Mouse (Mus musculus) heart, embryonic 14.5 days (tissue): ENCODE measurements around the gene 1700013G24Rik. TPM values are rescaled to one million over a fixed set of nuclear protein-coding genes. Genes with fewer than 3 reads are reported as not detected.

Source experiments
- ATAC-seq: fragments of 200-750 bp; cut with Nextera tagmentation; 2 replicates; pipeline ENCODE4 v1.8.0; 2017; ENCODE audit warnings: low read depth, moderate TSS enrichment; ENCODE audit not compliant: insufficient number of reproducible peaks, insufficient read depth, low FRiP score
- H3K27ac ChIP-seq, 2 experiments: fragments of 200-500 bp in 1 of 2; fragments of 300-500 bp in 1 of 2; sonication (generic) in 1 of 2; replicated peaks in 1 of 2; 2 replicates each; pipeline ENCODE4 v1.5.1; 2012 to 2014; ENCODE audit warnings: low read depth in 2 of 2, low read length in 2 of 2, control low read depth in 1 of 2, mild to moderate bottlenecking in 1 of 2, mixed read lengths in 1 of 2; ENCODE audit not compliant: control insufficient read depth in 1 of 2, insufficient read depth in 1 of 2
- H3K27me3 ChIP-seq: fragments of 300-500 bp; sonication (generic); 2 replicates; pipeline ENCODE4 v1.6.1; 2014; ENCODE audit warnings: mild to moderate bottlenecking, low read length, control low read depth; ENCODE audit not compliant: control insufficient read depth, insufficient read depth
- H3K36me3 ChIP-seq: fragments of 300-500 bp; sonication (generic); 2 replicates; pipeline ENCODE4 v1.6.1; 2014; ENCODE audit warnings: mild to moderate bottlenecking, control low read depth, low read length, mixed read lengths; ENCODE audit not compliant: control insufficient read depth, insufficient read depth
- H3K4me1 ChIP-seq, 2 experiments: fragments of 200-500 bp in 1 of 2; fragments of 300-500 bp in 1 of 2; sonication (generic) in 1 of 2; 2 replicates each; pipeline ENCODE4 v1.6.1; 2012 to 2014; ENCODE audit warnings: low read length in 2 of 2, control low read depth in 1 of 2, mixed read lengths in 1 of 2; ENCODE audit not compliant: control insufficient read depth in 2 of 2, insufficient read depth in 2 of 2
- H3K4me2 ChIP-seq: fragments of 300-500 bp; sonication (generic); 2 replicates; pipeline ENCODE4 v1.6.1; 2014; ENCODE audit warnings: mild to moderate bottlenecking, low read length
- H3K4me3 ChIP-seq, 2 experiments: fragments of 200-500 bp in 1 of 2; fragments of 300-500 bp in 1 of 2; sonication (generic) in 1 of 2; 2 replicates each; pipeline ENCODE4 v1.5.1; 2012 to 2014; ENCODE audit warnings: low read length in 2 of 2, mild to moderate bottlenecking in 2 of 2, control low read depth in 1 of 2, low read depth in 1 of 2, moderate library complexity in 1 of 2; ENCODE audit not compliant: control insufficient read depth in 1 of 2, insufficient read depth in 1 of 2
- H3K9ac ChIP-seq: fragments of 300-500 bp; sonication (generic); 2 replicates; pipeline ENCODE4 v1.6.1; 2014; ENCODE audit warnings: mild to moderate bottlenecking, low read length
- H3K9me3 ChIP-seq: fragments of 300-500 bp; sonication (generic); 2 replicates; pipeline ENCODE4 v1.6.1; 2016; ENCODE audit warnings: low read length, control low read depth; ENCODE audit not compliant: control insufficient read depth
- WGBS: fragments of 180-500 bp; shearing (Covaris S2); extraction: QIAGEN DNeasy Blood & Tissue Kit; methylation state at CpG from one replicate; pipeline ENCODE4 v1.1.7; 2014; 5-methylcytosine and 5-hydroxymethylcytosine counted together
- polyA plus RNA-seq: library from polyadenylated mRNA; unstranded; fragments of >200 nt; fragmentation: Nextera tagmentation; extraction: Ambion mirVana; gene quantifications from 2 replicates; pipeline ENCODE4 v1.2.1, GENCODE M21; 2014

Gene 1700013G24Rik
- polyA plus RNA-seq, 1 experiment from 2014 or later, result not detected

DNA sequence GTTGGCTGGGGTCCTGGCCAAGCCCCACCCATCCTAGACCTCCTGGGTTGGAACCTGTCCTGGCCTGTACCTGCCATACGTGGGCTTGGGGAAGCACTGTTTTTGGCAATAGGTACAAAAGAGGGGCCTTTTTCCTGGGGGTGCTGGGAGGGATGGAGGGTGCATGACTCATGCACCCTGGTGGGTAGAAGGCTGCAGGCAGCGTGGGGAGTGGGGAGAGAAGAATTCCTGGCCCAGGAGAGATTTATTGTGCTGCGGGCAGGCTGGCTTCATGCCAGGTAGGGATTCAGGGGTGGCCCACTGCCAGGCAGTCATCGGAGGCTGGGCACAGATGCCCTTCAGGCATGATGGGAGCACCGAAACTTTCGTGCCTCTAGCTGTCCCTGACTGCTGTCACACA, 4.9 kb upstream of the 1700013G24Rik start:
- 15% methylated on average over 6 of the region's 6 CpGs for WGBS
- H3K36me3 ChIP-seq, result no peaks in the 10 kb centered on the region
- no peaks in the 10 kb centered on the region for H3K27me3 ChIP-seq
- peak overlapping the region; percentile 32 for H3K4me2 ChIP-seq
- H3K9ac ChIP-seq, result peak overlapping the region; percentile 50; the same call in 1 of the 2 replicates
- no peak overlapping the region for H3K4me3 ChIP-seq
- no peaks in the 10 kb centered on the region for H3K9me3 ChIP-seq
- peak overlapping the region; percentile 8 to 65; a peak in 3 of 4 replicates for H3K27ac ChIP-seq
- peaks cover 22 to 28% of the 10 kb centered on the region in 2 experiments for H3K4me1 ChIP-seq
- ATAC-seq, result peak; percentile 59

GRCm38 (mm10) chr4:137448641-137449040, 4.4 kb upstream of the 1700013G24Rik start:
- 0 out of 2 replicates have a peak, but pooled peaks have one; percentile 11 for ATAC-seq
- 25% methylated on average over 2 of the region's 2 CpGs for WGBS
- peak overlapping the region; percentile 8 to 65; a peak in 3 of 4 replicates for H3K27ac ChIP-seq

GRCm38 (mm10) chr4:137449132-137449531, 4.0 kb upstream of the 1700013G24Rik start:
- H3K4me3 ChIP-seq, result no peak overlapping the region
- 40% methylated on average over 2 of the region's 2 CpGs for WGBS
- H3K9ac ChIP-seq, result peak overlapping the region; percentile 50; the same call in 1 of the 2 replicates
- ATAC-seq, result no peak
- peak overlapping the region in 1 of 2 experiments; percentile 65; a peak in 2 of 4 replicates for H3K27ac ChIP-seq
- H3K4me2 ChIP-seq, result peak overlapping the region; percentile 32; the same call in 1 of the 2 replicates
- H3K4me1 ChIP-seq, result peaks cover 25% of the 10 kb centered on the region in 2 experiments
- H3K27me3 ChIP-seq, result no peaks in the 10 kb centered on the region
- H3K36me3 ChIP-seq, result no peaks in the 10 kb centered on the region
- H3K9me3 ChIP-seq, result no peaks in the 10 kb centered on the region

More at GRCm38 (mm10) chr4:137448641-137449040, 4.4 kb upstream of the 1700013G24Rik start:
- Histone ChIP-seq H3K4me3 (no peak overlapping the region), H3K4me1 (peaks cover 25 to 28% of the 10 kb centered on the region in 2 experiments), H3K27me3 (no peaks in the 10 kb centered on the region), H3K4me2 (peak overlapping the region; percentile 32), H3K9me3 (no peaks in the 10 kb centered on the region), H3K9ac (peak overlapping the region; percentile 50), H3K36me3 (no peaks in the 10 kb centered on the region)

DNA sequence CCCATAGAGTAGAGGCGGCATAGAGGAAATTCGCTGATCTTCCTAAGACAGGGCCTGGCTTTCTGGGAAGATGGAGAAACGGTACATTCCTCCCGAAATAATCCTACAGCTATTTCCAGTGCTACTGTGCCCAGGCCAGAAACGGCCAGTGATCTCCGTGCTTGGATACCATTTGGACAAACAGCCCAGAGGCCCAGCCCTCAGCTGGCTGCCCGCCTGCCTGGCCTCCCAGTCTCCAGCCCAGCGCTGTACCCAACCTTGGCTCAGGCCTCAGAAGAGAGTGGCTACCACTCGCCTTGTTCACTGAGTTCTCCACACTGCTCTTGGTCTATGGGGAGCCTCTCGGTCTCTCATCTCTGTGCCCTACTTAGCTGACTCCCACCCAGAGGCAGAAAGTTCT, 3.4 kb upstream of the 1700013G24Rik start:
- H3K27me3 ChIP-seq, result no peaks in the 10 kb centered on the region
- no peaks in the 10 kb centered on the region for H3K9me3 ChIP-seq
- H3K4me1 ChIP-seq, result peaks cover 25% of the 10 kb centered on the region in 2 experiments
- 58% methylated on average over 10 of the region's 10 CpGs for WGBS
- no peaks in the 10 kb centered on the region for H3K36me3 ChIP-seq
- H3K4me3 ChIP-seq, result no peak overlapping the region
- H3K9ac ChIP-seq, result no peak overlapping the region
- no peak for ATAC-seq
- no peak overlapping the region for H3K4me2 ChIP-seq
- 0 out of 4 replicates have a peak overlapping the region, but pooled peaks of 1 of the 2 experiments have one; percentile 12 for H3K27ac ChIP-seq

GRCm38 (mm10) chr4:137452190-137452589, 894 bp upstream of the 1700013G24Rik start:
- Histone ChIP-seq H3K4me1 (peaks cover 25 to 27% of the 10 kb centered on the region in 2 experiments), H3K9ac (no peak overlapping the region), H3K4me3 (no peak overlapping the region), H3K4me2 (no peak overlapping the region), H3K27me3 (no peaks in the 10 kb centered on the region), H3K9me3 (no peaks in the 10 kb centered on the region), H3K36me3 (no peaks in the 10 kb centered on the region), H3K27ac (no peak overlapping the region)
- no peak for ATAC-seq
- 86% methylated on average over 6 of the region's 6 CpGs for WGBS

- 85% methylated on average over 14 of the region's 14 CpGs for WGBS
Observed at GRCm38 (mm10) chr4:137454582-137454981, 1.5 kb downstream of the 1700013G24Rik start.

DNA sequence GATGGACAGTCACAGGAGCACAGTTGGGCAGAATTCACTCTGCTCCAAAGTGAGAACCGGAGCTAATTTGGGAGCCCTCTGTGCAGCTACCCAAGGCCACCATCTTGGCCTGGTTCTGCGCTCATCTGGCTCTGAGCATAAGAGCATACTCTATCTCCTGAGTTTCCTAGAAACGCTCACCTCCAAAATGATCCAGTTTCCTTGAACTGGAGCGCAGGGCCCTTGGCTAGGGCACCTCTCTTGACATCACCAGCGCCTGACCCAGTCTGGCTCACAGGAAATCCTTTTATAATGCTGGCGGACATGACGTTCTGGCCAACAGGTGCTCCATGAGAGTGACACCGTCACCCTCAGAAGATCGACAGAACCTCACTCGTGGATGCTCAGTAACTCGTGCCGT, 3.5 kb downstream of the 1700013G24Rik start:
- H3K4me3 ChIP-seq, result no peak overlapping the region
- no peak overlapping the region for H3K9ac ChIP-seq
- H3K36me3 ChIP-seq, result no peaks in the 10 kb centered on the region
- no peak overlapping the region for H3K4me2 ChIP-seq
- no peaks in the 10 kb centered on the region for H3K27me3 ChIP-seq
- no peak for ATAC-seq
- peaks cover 7 to 11% of the 10 kb centered on the region in 2 experiments; a peak in 3 of 4 replicates for H3K4me1 ChIP-seq
- WGBS, result 80% methylated on average over 12 of the region's 12 CpGs
- H3K9me3 ChIP-seq, result 0 out of 2 replicates have a peak, but pooled peaks cover 2% of the 10 kb centered on the region
- no peak overlapping the region for H3K27ac ChIP-seq

More at GRCm38 (mm10) chr4:137454582-137454981, 1.5 kb downstream of the 1700013G24Rik start:
- Histone ChIP-seq H3K27me3 (no peaks in the 10 kb centered on the region), H3K4me2 (no peak overlapping the region), H3K4me3 (no peak overlapping the region), H3K9me3 (0 out of 2 replicates have a peak, but pooled peaks cover 2% of the 10 kb centered on the region), H3K36me3 (no peaks in the 10 kb centered on the region), H3K9ac (no peak overlapping the region), H3K27ac (no peak overlapping the region), H3K4me1 (peaks cover 8 to 14% of the 10 kb centered on the region in 2 experiments; a peak in 2 of 4 replicates)
- no peak for ATAC-seq
